Mouse (Mus musculus): ENCODE results near the gene Cyp17a1.

DNA sequence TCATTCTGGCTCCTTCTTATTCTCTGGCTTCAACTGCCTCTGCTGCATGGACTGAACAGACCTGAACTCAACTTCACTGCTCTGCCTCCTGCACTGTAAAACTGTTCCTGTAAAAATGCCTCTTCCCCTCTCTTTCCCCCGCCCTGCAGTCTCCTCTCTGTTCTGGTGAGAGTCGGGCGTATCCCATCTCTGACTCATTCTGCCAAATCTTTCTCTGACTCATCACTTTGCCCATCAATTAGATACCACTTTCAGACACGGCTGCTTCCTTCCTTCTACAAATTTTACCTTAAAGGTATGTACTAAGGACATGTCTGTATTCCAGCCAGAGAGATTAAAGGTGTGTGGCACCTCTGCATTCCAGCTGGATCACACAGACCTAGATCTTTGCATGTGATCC is 45.2 kb upstream of the Cyp17a1 start:
- no peak for TF ChIP-seq CTCF (IDR thresholded peaks at IDR 0.05; ENCODE audit: control insufficient read depth, insufficient read depth, insufficient replicate concordance, low read depth, low read length)
- TF ChIP-seq POLR2A (IDR thresholded peaks at IDR 0.05; ENCODE audit: control insufficient read depth, low read depth, low read length): no peak

Data from testis, adult 2 months (tissue).